Mouse (Mus musculus) stomach, postnatal 0 days (tissue): Measurements from ENCODE around the gene Adam33.

Experiments
- CTCF ChIP-seq: IDR thresholded peaks from 2 replicates; pipeline ENCODE4 v1.5.1; 2016; ENCODE audit warnings: antibody characterized with exemption, low read depth, mild to moderate bottlenecking, moderate library complexity
- EP300 ChIP-seq: optimal IDR thresholded peaks from 2 replicates; pipeline ENCODE3; 2016; ENCODE audit warnings: antibody characterized with exemption

- TF ChIP-seq CTCF (no peak), EP300 (no peak)
Measured at GRCm38 (mm10) chr2:131097087-131097486, 33.5 kb upstream of the Adam33 start.
